Mouse (Mus musculus) testis, adult 2 months (tissue): ENCODE data around the gene Rab7b.

Experiments used
- CTCF ChIP-seq: fragments of 200-500 bp; IDR thresholded peaks from 2 replicates; pipeline ENCODE4 v1.5.1; 2012; ENCODE audit warnings: low read depth, mild to moderate bottlenecking, inconsistent platforms, low read length, moderate library complexity; ENCODE audit not compliant: control insufficient read depth, insufficient read depth, insufficient replicate concordance
- POLR2A ChIP-seq: fragments of 200-500 bp; IDR thresholded peaks from 2 replicates; pipeline ENCODE4 v1.6.1; 2012; ENCODE audit warnings: low read depth, mild to moderate bottlenecking, inconsistent platforms, low read length, moderate library complexity; ENCODE audit not compliant: control insufficient read depth

DNA sequence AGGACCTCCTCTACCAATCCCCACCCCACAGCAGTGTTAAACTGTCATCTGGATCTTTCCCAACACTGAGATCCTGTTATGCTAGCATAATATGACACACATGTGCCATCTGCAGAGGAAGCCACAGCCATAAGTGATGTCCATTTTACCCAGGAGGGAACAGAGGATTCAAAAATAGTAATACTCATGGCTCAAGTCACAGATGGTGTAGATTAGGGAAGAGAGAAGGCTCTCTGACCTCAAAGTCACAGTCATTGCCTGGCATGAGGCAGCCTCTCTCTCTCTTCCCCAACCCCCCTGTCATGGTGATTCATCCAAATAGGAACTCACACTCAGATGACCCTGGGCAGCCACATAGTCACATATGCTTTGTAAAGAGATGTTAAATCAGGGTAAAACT is 2.9 kb downstream of the Rab7b start:
- no peak for TF ChIP-seq CTCF
- TF ChIP-seq POLR2A = no peak
